Mouse (Mus musculus) erythroblast, embryonic 14.5 days (primary cell): ENCODE data around the gene Trmt10c. TPM values are rescaled to one million over a fixed set of nuclear protein-coding genes. Genes with fewer than 3 reads are reported as not detected.

Experiments
- H3K27me3 ChIP-seq: 2 replicates; pipeline ENCODE4 v1.6.1; 2012; ENCODE audit warnings: inconsistent platforms; ENCODE audit not compliant: control insufficient read depth
- H3K36me3 ChIP-seq: 2 replicates; pipeline ENCODE4 v1.6.1; 2012; ENCODE audit warnings: mild to moderate bottlenecking, inconsistent platforms; ENCODE audit not compliant: control insufficient read depth
- H3K4me1 ChIP-seq: 2 replicates; pipeline ENCODE4 v1.6.1; 2012; ENCODE audit warnings: inconsistent platforms; ENCODE audit not compliant: control insufficient read depth
- H3K4me3 ChIP-seq: replicated peaks from 2 replicates; pipeline ENCODE3; 2012; ENCODE audit warnings: moderate library complexity, mild to moderate bottlenecking, inconsistent platforms
- H3K9me3 ChIP-seq: 2 replicates; pipeline ENCODE4 v1.6.1; 2012; ENCODE audit warnings: low read length, inconsistent platforms, mixed read lengths; ENCODE audit not compliant: control insufficient read depth
- GATA1 ChIP-seq: IDR thresholded peaks from 2 replicates; pipeline ENCODE4 v1.6.1; 2012; ENCODE audit warnings: low read length, inconsistent platforms, mixed read lengths
- TAL1 ChIP-seq: IDR thresholded peaks from 3 replicates; pipeline ENCODE4 v1.6.1; 2012; ENCODE audit warnings: low read length, inconsistent platforms, mixed read lengths
- polyA plus RNA-seq: library from polyadenylated mRNA; stranded (reverse); fragments of >175 nt; gene quantifications from 2 replicates; pipeline ENCODE4 v1.2.3, GENCODE M21; 2012

The Trmt10c gene
- polyA plus RNA-seq, 1 experiment, result 0.21 TPM

DNA sequence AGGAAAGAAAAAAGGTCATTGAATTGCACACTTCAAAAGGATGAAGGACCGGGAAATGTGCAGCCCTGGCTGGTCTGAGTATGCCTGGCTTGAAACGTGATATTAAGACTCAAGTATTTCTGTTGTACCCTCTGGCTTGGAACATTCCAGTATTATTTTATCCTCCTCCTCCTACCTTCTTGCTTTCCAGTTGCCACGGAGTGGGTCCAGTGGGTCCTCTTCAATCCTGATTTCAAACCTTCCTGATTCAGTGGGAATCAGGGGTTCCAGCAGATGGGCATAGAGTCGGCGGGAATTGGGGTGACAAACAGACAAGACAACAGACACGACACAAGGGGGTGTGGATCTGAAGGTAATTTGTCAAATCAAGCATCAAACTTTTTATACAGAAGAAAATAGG, 34.9 kb upstream of the Trmt10c start:
- peaks cover 86% of the 10 kb centered on the region for H3K4me1 ChIP-seq
- peak overlapping the region; percentile 64 for H3K4me3 ChIP-seq

DNA sequence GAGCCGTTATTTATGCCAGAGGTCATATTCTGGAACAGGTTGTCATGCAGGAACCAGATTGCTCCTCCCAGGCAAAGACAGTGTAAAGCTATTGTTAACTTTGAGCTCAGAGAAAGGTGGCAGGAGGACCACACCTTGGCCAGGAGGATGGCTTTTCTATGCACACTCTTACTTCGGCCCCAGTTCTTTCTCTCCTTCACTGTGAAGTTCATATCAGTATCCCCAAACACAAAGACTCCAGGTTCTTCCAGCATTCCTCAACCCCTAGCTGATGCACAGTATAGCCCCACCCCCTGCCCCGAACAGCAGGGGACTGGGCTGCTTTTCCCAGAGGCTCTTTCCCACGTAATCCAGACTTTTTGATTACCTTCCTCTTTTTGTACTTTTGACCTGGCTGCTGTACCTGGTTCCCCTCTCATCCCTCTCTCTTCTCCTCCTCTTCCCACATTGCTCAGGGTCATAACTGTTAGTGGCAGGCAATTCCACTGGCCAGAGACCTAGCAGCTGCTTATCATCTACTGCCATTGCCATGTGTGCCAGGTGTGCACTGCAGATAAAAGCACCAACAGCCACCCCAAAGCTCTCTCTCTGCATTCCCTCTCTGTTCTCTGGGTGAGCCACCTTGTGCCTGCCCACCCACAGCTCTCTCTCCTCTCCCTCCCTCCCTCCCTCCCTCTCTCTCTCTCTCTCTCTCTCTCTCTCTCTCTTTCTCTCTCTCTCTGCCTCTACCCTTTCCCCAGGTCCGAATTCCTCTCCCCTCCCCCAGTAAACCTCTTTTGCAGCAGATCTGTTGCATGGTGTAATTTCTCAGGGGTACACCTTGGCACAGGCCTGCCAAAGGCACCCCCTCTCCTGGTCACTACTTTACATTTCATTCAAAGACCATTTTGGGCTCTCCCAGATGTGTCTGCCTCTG, 34.0 kb upstream of the Trmt10c start:
- peak overlapping the region; percentile 64 for H3K4me3 ChIP-seq
- no peaks in the 10 kb centered on the region for H3K9me3 ChIP-seq
- H3K36me3 ChIP-seq, result peaks cover 10% of the 10 kb centered on the region
- H3K4me1 ChIP-seq, result peaks cover 86% of the 10 kb centered on the region
- no peaks in the 10 kb centered on the region for H3K27me3 ChIP-seq
- TF ChIP-seq GATA1, result peak; percentile 96
- peak; percentile 96 for TF ChIP-seq TAL1

More for the DNA sequence above, 34.9 kb upstream of the Trmt10c start:
- Histone ChIP-seq H3K27me3 (no peaks in the 10 kb centered on the region), H3K36me3 (peaks cover 14% of the 10 kb centered on the region), H3K9me3 (no peaks in the 10 kb centered on the region)
- no peak for TF ChIP-seq GATA1
- TF ChIP-seq TAL1, result no peak

- Histone ChIP-seq H3K9me3 (no peaks in the 10 kb centered on the region), H3K4me1 (peaks cover 79% of the 10 kb centered on the region), H3K36me3 (peaks cover 2% of the 10 kb centered on the region; the same call in 1 of the 2 replicates), H3K27me3 (no peaks in the 10 kb centered on the region), H3K4me3 (no peak overlapping the region)
- no peak for TF ChIP-seq GATA1
- no peak for TF ChIP-seq TAL1
Measured at GRCm38 (mm10) chr16:56068523-56069070, 31.0 kb upstream of the Trmt10c start.

GRCm38 (mm10) chr16:56066113-56066512, 28.5 kb upstream of the Trmt10c start:
- H3K27me3 ChIP-seq, result no peaks in the 10 kb centered on the region
- peaks cover 57% of the 10 kb centered on the region for H3K4me1 ChIP-seq
- TF ChIP-seq GATA1, result no peak
- TF ChIP-seq TAL1, result no peak
- H3K4me3 ChIP-seq, result no peak overlapping the region
- no peaks in the 10 kb centered on the region for H3K9me3 ChIP-seq
- H3K36me3 ChIP-seq, result peaks cover 2% of the 10 kb centered on the region; the same call in 1 of the 2 replicates

- Histone ChIP-seq H3K4me1 (peaks cover 43% of the 10 kb centered on the region), H3K9me3 (no peaks in the 10 kb centered on the region), H3K27me3 (no peaks in the 10 kb centered on the region), H3K36me3 (peaks cover 2% of the 10 kb centered on the region; the same call in 1 of the 2 replicates), H3K4me3 (peak overlapping the region; percentile 71)
- TF ChIP-seq TAL1, result no peak
- no peak for TF ChIP-seq GATA1
Measured at GRCm38 (mm10) chr16:56064334-56064990, 26.8 kb upstream of the Trmt10c start.

DNA sequence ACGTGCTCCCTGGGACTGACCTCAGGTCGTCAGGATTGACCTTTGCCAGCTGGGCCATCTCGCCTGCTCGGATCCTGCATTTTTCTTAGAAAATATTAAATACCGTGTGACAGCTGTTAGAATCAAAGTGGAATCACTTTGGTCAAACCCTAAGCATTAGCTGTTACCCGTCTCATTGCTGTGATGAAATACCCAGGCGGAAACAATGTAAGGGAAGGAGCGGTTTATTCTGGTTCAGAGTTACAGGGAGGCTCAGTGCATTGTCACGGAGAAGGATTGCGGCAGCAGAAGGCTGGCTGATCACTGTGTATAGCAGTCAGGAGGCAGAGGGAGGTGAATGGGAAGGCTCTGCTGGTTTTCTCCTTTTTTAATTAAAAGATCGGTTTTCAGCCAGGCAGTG, 25.4 kb upstream of the Trmt10c start:
- no peaks in the 10 kb centered on the region for H3K27me3 ChIP-seq
- H3K4me1 ChIP-seq, result peaks cover 34% of the 10 kb centered on the region
- TF ChIP-seq TAL1, result no peak
- TF ChIP-seq GATA1, result no peak
- H3K4me3 ChIP-seq, result no peak overlapping the region
- H3K36me3 ChIP-seq, result no peaks in the 10 kb centered on the region
- H3K9me3 ChIP-seq, result no peaks in the 10 kb centered on the region

DNA sequence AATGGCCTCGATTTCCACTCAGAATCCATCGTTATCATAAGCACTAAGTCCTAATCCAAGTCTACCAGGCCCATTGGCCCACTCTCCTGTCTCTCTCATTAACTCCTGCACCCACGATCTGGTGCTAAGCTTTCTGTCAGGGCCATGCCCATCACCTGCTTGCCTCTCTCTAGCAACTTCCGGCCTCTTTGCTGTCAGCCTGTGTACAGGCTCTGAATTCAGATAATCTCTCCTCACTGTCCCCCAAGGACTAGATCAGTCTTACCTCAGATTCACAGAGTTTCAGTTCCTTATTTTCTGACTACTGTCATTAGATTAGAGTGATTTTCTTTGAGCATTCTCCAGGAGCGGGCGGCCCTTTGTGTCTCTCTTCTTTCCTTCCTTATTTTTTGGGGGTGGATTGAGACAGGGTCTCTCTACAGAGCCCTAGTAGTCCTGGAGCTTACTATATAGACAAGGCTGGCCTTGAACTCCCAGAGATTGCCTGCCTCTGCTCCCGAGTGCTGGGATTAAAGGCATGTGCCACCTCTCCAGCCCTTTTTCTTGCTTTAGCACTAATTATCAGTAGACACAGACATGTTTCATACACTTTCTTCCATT, 24.5 kb upstream of the Trmt10c start:
- H3K27me3 ChIP-seq, result no peaks in the 10 kb centered on the region
- H3K9me3 ChIP-seq, result no peaks in the 10 kb centered on the region
- TF ChIP-seq TAL1 (no peak), GATA1 (no peak)
- no peaks in the 10 kb centered on the region for H3K36me3 ChIP-seq
- peaks cover 29% of the 10 kb centered on the region for H3K4me1 ChIP-seq
- no peak overlapping the region for H3K4me3 ChIP-seq

DNA sequence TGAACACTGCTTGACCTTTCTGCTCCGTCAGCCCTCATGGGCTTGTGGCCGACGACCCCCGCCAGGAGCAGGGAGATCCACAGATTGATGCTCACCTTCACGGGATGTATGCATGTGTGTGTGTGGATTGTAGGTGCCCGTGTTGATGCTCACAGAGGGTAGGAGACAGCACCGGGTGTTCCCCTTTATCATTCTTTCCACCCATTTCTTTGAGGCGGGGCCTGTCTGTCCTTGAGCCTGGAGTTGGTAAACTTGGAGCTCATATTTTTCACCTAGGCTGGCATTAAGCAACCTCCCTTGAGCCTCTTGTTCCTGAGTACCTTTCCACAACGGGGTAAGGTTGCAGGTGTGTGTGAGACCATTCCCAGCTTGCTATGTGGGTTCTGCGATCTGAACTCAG, 20.5 kb upstream of the Trmt10c start:
- H3K27me3 ChIP-seq, result no peaks in the 10 kb centered on the region
- H3K36me3 ChIP-seq, result no peaks in the 10 kb centered on the region
- H3K9me3 ChIP-seq, result no peaks in the 10 kb centered on the region
- TF ChIP-seq TAL1, result no peak
- TF ChIP-seq GATA1, result no peak
- peaks cover 11% of the 10 kb centered on the region for H3K4me1 ChIP-seq
- H3K4me3 ChIP-seq, result no peak overlapping the region
